Mouse (Mus musculus) spleen, postnatal 0 days (tissue): ENCODE data around the gene Osbp. TPM values are rescaled to one million over a fixed set of nuclear protein-coding genes. Genes with fewer than 3 reads are reported as not detected.

Experiments used
- polyA plus RNA-seq: library from polyadenylated mRNA; unstranded; fragments of >200 nt; fragmentation: Nextera tagmentation; extraction: Ambion mirVana; gene quantifications from 2 replicates; pipeline ENCODE4 v1.2.1, GENCODE M21; 2015

Osbp gene
- polyA plus RNA-seq, result 4.3 and 4.9 TPM in 2 replicates

GRCm38 (mm10) chr19:11965023-11965942 is at the start of gene Osbp:
Osbp (plus strand) TSS chr19:11965941.

GRCm38 (mm10) chr19:12041217-12041616 is 75.5 kb downstream of the Osbp start, which contains the start of gene Olfr1423:
Olfr1423 (minus strand) TSS chr19:12041317.

Other genes with a start within 250 kb of the Osbp start
- 0.13 TPM in 1 of 2 replicates, not detected in the other for gene Gif, start 218.4 kb upstream of the Osbp start, polyA plus RNA-seq
- 39.4 and 45.3 TPM in 2 replicates for gene Mrpl16, start 195.6 kb upstream of the Osbp start, polyA plus RNA-seq
- gene Stx3, start 146.5 kb upstream of the Osbp start, polyA plus RNA-seq, result 5.2 and 5.9 TPM in 2 replicates
- not detected in 2 replicates for gene Olfr1417, start 126.7 kb upstream of the Osbp start, polyA plus RNA-seq
- not detected in 2 replicates for gene Olfr1418, start 104.9 kb upstream of the Osbp start, polyA plus RNA-seq
- gene Olfr1419, start 90.8 kb upstream of the Osbp start, polyA plus RNA-seq, result not detected in 2 replicates
- 0.11 TPM in 1 of 2 replicates, not detected in the other for gene Olfr1420, start 79.4 kb upstream of the Osbp start, polyA plus RNA-seq
- gene Patl1, start 53.5 kb upstream of the Osbp start, polyA plus RNA-seq, result 5.4 and 6.3 TPM in 2 replicates
- not detected in 2 replicates for gene Olfr1423, start 75.4 kb downstream of the Osbp start, polyA plus RNA-seq
- not detected in 2 replicates for gene Olfr1424, start 96.7 kb downstream of the Osbp start, polyA plus RNA-seq
- not detected in 2 replicates for gene Olfr1425, start 111.8 kb downstream of the Osbp start, polyA plus RNA-seq
- gene Olfr1426, start 126.1 kb downstream of the Osbp start, polyA plus RNA-seq, result not detected in 2 replicates
- not detected in 2 replicates for gene Olfr1427, start 137.4 kb downstream of the Osbp start, polyA plus RNA-seq
- gene Olfr1428, start 150.0 kb downstream of the Osbp start, polyA plus RNA-seq, result not detected in 2 replicates
- not detected in 2 replicates for gene Olfr76, start 157.3 kb downstream of the Osbp start, polyA plus RNA-seq
- not detected in 2 replicates for gene Olfr1555-ps1, start 204.2 kb downstream of the Osbp start, polyA plus RNA-seq
- not detected in 2 replicates for gene Olfr1431, start 234.7 kb downstream of the Osbp start, polyA plus RNA-seq